Mouse (Mus musculus) stomach, embryonic 15.5 days (tissue): ENCODE results near the gene Celf2. TPM values are rescaled to one million over a fixed set of nuclear protein-coding genes. Genes with fewer than 3 reads are reported as not detected.

Experiments
- ATAC-seq: fragments of 200-750 bp; cut with Nextera tagmentation; 2 replicates; pipeline ENCODE4 v1.8.0; 2017; ENCODE audit warnings: low read depth, moderate number of reproducible peaks, moderate TSS enrichment; ENCODE audit not compliant: insufficient read depth, low FRiP score
- H3K27ac ChIP-seq: fragments of 300-500 bp; sonication (generic); 2 replicates; pipeline ENCODE4 v1.5.1; 2015; ENCODE audit warnings: mild to moderate bottlenecking, inconsistent platforms
- H3K27me3 ChIP-seq: fragments of 300-500 bp; sonication (generic); replicated peaks from 2 replicates; pipeline ENCODE4 v1.6.1; 2015; ENCODE audit warnings: inconsistent platforms
- H3K36me3 ChIP-seq: fragments of 300-500 bp; sonication (generic); 2 replicates; pipeline ENCODE4 v1.6.1; 2015; ENCODE audit warnings: inconsistent platforms
- H3K4me1 ChIP-seq: fragments of 300-500 bp; sonication (generic); 2 replicates; pipeline ENCODE4 v1.6.1; 2015; ENCODE audit warnings: inconsistent platforms
- H3K4me2 ChIP-seq: fragments of 300-500 bp; sonication (generic); 2 replicates; pipeline ENCODE4 v1.6.1; 2015; ENCODE audit warnings: mild to moderate bottlenecking, inconsistent platforms
- H3K4me3 ChIP-seq: fragments of 300-500 bp; sonication (generic); replicated peaks from 2 replicates; pipeline ENCODE4 v1.5.1; 2015; ENCODE audit warnings: inconsistent platforms
- H3K9ac ChIP-seq: fragments of 300-500 bp; sonication (generic); 2 replicates; pipeline ENCODE4 v1.6.1; 2015; ENCODE audit warnings: inconsistent platforms
- H3K9me3 ChIP-seq: fragments of 300-500 bp; sonication (generic); 2 replicates; pipeline ENCODE4 v1.6.1; 2016; ENCODE audit warnings: inconsistent platforms
- WGBS: fragments of 180-500 bp; shearing (Covaris S2); methylation state at CpG from one replicate; pipeline ENCODE4 v1.1.7; 2015; 5-methylcytosine and 5-hydroxymethylcytosine counted together
- polyA plus RNA-seq: library from polyadenylated mRNA; unstranded; fragments of >200 nt; fragmentation: Nextera tagmentation; extraction: Ambion mirVana; gene quantifications from 2 replicates; pipeline ENCODE4 v1.2.1, GENCODE M21; 2015

The Celf2 gene
- polyA plus RNA-seq, 1 experiment from 2014 or later, result 55.9 TPM

DNA sequence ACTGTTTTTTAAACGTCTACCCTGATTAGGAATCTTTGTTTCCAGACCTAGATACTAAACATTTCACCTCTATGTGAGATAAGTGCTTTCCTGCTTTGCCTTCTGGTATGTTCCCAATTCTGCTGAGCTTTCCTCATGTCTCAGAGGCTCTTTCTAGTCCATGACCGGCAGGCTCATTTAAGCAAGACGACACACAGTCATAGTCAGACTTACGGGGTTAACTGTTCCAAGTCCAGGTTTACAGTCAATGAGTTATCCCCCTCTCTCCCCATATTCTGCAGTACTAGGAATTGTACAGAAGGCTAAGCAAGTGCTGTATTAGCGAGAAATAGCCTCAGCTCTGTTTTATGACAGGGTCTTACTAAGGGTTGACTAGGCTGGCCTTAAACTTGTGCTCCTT lies 936.4 kb downstream of the Celf2 start:
- Histone ChIP-seq H3K4me1 (no peaks in the 10 kb centered on the region), H3K36me3 (no peaks in the 10 kb centered on the region), H3K4me2 (no peak overlapping the region), H3K27ac (no peak overlapping the region), H3K9me3 (no peaks in the 10 kb centered on the region), H3K9ac (no peak overlapping the region), H3K4me3 (no peak overlapping the region), H3K27me3 (no peaks in the 10 kb centered on the region)
- WGBS, result 79% methylated on average over 5 of the region's 5 CpGs
- ATAC-seq, result no peak

DNA sequence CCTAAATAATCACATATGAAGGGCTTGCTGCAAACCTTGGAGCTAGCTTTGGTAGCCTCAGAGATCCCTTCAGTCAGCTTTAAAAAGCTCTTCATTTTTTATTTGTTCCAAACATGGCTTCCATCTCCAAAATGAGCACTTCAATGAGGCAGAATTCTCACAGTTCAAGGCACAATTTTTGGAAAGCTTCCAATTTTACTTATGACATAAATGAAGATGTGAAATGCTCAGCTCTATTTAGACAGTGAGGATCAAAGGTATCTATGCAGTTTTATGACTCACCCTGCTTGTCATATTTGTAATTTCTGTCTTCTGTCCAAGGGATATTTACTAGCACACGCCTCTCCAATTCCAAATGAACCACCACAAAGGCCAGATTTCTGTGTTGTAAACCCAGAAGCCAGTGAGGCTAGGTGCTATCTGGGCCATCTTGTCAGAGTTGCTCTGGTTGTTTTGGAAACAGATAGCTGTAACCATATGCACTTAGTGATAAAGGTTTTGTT lies 940.3 kb downstream of the Celf2 start:
- Histone ChIP-seq H3K4me2 (no peak overlapping the region), H3K27ac (no peak overlapping the region), H3K36me3 (no peaks in the 10 kb centered on the region), H3K4me1 (no peaks in the 10 kb centered on the region), H3K9ac (no peak overlapping the region), H3K9me3 (no peaks in the 10 kb centered on the region), H3K27me3 (no peaks in the 10 kb centered on the region), H3K4me3 (no peak overlapping the region)
- ATAC-seq, result no peak
- WGBS, result 83% methylated on average over 1 of the region's 1 CpGs

DNA sequence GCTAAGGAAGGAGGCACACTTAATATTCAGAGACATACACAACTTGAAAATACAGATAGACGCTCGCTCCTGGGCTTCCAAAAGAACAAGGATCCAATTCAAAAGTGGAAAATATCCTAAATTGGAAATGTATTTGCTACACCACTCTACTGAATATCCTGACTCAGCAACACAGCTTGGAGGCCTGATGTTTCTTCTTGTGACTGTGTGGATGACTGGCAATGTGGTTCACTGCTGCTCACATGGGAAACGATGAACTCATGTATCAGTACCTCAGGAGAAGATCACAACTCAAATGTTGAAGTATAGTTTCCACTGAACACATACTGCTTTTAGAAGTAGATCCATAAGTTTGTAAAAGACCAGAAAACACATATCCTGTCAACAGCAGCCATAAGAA lies 944.2 kb downstream of the Celf2 start:
- H3K4me1 ChIP-seq, result no peaks in the 10 kb centered on the region

DNA sequence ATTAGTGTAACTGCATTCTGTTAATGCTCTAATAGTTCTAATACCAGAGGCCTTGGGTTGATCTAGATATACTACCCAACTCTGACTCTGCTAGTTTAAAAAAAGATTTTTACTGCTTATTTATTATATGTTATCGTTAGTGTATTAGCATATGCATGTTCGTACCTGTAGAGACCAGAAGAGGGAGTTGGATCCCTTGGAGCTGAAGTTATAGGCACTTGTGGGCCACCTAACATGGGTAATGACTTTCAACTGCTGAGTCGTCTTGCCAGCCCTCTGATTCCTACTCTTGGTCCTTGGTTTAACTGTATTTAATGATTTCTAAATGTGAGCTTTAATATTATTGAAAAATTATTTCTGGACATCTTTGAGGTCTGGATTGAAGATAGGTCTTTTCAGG lies 948.0 kb downstream of the Celf2 start:
- H3K27me3 ChIP-seq, result no peaks in the 10 kb centered on the region
- WGBS, result 87% methylated on average over 3 of the region's 3 CpGs
- H3K4me2 ChIP-seq, result no peak overlapping the region
- no peak overlapping the region for H3K4me3 ChIP-seq
- H3K27ac ChIP-seq, result no peak overlapping the region
- H3K4me1 ChIP-seq, result no peaks in the 10 kb centered on the region
- no peaks in the 10 kb centered on the region for H3K9me3 ChIP-seq
- no peak overlapping the region for H3K9ac ChIP-seq
- no peaks in the 10 kb centered on the region for H3K36me3 ChIP-seq
- ATAC-seq, result no peak

More for the DNA sequence above, 944.2 kb downstream of the Celf2 start:
- Histone ChIP-seq H3K4me3 (no peak overlapping the region), H3K27ac (no peak overlapping the region), H3K36me3 (no peaks in the 10 kb centered on the region), H3K9ac (no peak overlapping the region), H3K4me2 (no peak overlapping the region), H3K27me3 (no peaks in the 10 kb centered on the region), H3K9me3 (no peaks in the 10 kb centered on the region)
- no peak for ATAC-seq
- WGBS, result 86% methylated on average over 3 of the region's 3 CpGs

DNA sequence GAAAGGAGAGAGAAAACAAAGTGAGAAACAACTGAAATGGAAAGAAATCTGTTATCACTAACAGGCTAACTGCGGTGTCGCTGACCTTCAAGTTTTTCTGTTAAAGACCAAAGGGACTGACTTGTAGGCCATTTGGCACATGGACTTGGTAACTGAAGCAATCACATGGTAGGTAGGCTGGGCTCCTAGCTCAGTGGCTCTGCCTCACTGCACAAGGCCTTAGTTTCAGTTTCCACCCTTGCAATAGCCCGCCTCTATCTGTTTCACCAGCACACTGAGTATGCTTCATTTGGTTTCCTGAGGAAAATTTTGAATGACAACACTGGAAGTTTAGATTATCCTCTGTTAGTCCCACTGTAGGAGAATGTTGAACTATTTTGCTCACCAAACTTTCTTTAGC lies 948.6 kb downstream of the Celf2 start:
- 94% methylated on average over 3 of the region's 3 CpGs for WGBS

DNA sequence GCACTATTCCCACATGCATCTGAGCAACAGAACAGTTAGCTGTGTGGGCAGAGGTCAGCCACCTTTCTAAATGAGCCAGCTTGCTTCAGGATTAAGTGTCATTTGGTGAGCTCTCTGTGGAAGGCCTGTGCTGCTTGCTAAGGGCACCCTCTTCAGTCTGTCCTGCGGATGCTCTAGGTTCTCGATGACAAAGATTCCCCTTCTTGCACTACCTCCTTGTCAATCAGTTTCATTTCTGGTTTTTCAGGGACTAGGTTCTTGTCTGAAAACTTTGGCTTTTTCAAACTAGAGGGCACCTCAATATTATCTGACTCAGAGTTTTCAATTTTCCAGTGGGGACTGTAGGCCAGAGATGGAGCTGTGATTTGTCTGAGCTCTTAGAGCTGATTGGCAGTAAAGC lies 949.8 kb downstream of the Celf2 start:
- no peak overlapping the region for H3K27ac ChIP-seq
- no peaks in the 10 kb centered on the region for H3K4me1 ChIP-seq
- no peak for ATAC-seq
- no peaks in the 10 kb centered on the region for H3K27me3 ChIP-seq
- H3K4me2 ChIP-seq, result no peak overlapping the region
- no peak overlapping the region for H3K9ac ChIP-seq
- WGBS, result 94% methylated on average over 2 of the region's 2 CpGs
- H3K36me3 ChIP-seq, result no peaks in the 10 kb centered on the region
- H3K9me3 ChIP-seq, result no peaks in the 10 kb centered on the region
- no peak overlapping the region for H3K4me3 ChIP-seq

More for the DNA sequence above, 948.6 kb downstream of the Celf2 start:
- H3K36me3 ChIP-seq, result no peaks in the 10 kb centered on the region
- H3K9ac ChIP-seq, result no peak overlapping the region
- no peak overlapping the region for H3K4me3 ChIP-seq
- no peak overlapping the region for H3K4me2 ChIP-seq
- ATAC-seq, result no peak
- H3K9me3 ChIP-seq, result no peaks in the 10 kb centered on the region
- no peak overlapping the region for H3K27ac ChIP-seq
- H3K4me1 ChIP-seq, result no peaks in the 10 kb centered on the region
- H3K27me3 ChIP-seq, result no peaks in the 10 kb centered on the region

DNA sequence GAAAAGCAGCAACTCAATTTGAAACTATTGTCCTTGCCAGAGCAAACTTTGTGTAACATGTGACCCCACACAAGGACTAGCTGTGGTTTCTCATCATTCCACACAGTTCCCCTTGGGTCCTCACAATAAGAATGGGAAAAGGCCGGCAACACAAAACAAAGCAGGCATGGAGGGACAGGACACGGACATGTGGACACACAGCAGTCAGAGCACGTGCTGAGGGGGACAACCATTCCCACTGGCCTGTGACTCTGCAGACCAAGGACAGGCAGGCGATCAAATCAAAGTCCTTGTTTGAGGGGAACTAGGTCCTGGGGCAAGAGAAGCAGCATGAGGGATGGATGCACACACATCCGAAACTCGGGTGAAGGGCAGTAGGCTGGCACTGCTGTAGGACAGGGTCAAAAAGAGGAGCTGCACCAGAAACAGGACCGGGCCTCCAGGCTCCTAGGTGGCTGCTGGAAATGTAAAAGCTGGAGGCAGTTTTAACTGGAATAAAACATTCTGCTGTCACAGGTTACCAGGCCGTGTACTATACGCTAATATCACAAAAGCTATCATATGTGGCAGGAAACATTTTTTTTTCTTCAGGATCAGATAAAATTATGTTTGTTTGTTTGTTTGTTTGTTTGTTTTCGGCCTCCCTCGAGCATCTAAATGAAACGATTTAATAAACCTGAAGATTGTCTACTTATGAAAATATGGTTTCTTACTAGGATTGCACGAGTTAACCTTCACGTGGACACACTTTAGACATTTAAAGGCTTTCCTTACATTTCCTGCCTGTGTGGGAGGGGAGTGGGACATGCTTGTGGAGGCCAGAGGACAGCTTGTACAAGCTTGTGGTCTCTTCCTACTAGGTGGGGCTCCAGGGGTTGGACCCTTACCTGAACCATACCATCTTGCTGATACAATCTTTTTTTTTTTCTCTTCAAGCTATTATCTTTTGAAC lies 950.8 kb downstream of the Celf2 start:
- 85% methylated on average over 14 of the region's 14 CpGs for WGBS
- no peaks in the 10 kb centered on the region for H3K36me3 ChIP-seq
- no peaks in the 10 kb centered on the region for H3K4me1 ChIP-seq
- H3K27me3 ChIP-seq, result no peaks in the 10 kb centered on the region
- H3K4me3 ChIP-seq, result no peak overlapping the region
- H3K9me3 ChIP-seq, result no peaks in the 10 kb centered on the region
- no peak overlapping the region for H3K9ac ChIP-seq
- H3K4me2 ChIP-seq, result no peak overlapping the region
- ATAC-seq, result no peak
- no peak overlapping the region for H3K27ac ChIP-seq

DNA sequence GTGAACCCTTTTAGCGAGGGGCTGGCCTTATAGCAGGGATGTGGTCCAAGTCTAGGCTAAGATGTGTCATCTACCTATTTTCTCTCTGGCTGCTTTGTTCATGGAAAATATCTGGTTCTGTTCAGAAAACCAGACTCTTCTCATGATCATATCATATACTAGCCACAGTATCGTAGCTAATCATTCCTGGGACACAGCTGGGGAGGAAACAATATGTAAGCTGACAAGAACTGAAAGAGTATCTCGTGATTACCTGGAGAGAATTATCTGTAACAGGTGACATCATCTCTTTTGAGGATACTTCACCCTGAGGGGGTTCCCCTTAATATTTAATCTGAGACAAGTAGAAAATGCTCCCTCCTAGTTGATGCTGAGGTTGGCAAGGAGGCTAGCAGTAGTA lies 951.6 kb downstream of the Celf2 start:
- H3K4me2 ChIP-seq, result no peak overlapping the region
- H3K4me3 ChIP-seq, result no peak overlapping the region
- H3K9me3 ChIP-seq, result no peaks in the 10 kb centered on the region
- H3K27ac ChIP-seq, result no peak overlapping the region
- no peak for ATAC-seq
- no peak overlapping the region for H3K9ac ChIP-seq
- no peaks in the 10 kb centered on the region for H3K4me1 ChIP-seq
- H3K36me3 ChIP-seq, result no peaks in the 10 kb centered on the region
- no peaks in the 10 kb centered on the region for H3K27me3 ChIP-seq
- 66% methylated on average over 3 of the region's 3 CpGs for WGBS

DNA sequence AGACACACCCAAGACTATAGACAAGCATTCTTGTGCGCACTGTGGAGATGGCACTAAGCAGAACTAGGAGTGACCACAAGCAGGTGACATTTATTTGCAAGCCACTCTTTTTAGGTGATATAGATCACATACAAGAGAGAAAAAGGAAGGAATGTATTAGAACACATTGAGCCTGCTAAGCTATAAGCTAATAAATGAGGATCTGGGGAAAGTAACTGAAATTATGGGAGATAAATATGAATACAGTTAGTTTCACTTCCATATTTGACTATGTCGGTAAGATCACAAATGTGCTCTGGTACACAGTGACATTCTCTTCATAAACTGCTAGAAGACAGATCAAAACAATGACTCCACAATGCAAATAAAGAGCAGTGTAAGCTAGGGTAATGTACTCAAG lies 952.5 kb downstream of the Celf2 start:
- H3K4me1 ChIP-seq, result no peaks in the 10 kb centered on the region
- no peaks in the 10 kb centered on the region for H3K27me3 ChIP-seq
- no peaks in the 10 kb centered on the region for H3K9me3 ChIP-seq
- H3K9ac ChIP-seq, result no peak overlapping the region
- H3K4me3 ChIP-seq, result no peak overlapping the region
- no peak for ATAC-seq
- H3K27ac ChIP-seq, result no peak overlapping the region
- H3K36me3 ChIP-seq, result no peaks in the 10 kb centered on the region
- WGBS, result 84% methylated on average over 2 of the region's 2 CpGs
- H3K4me2 ChIP-seq, result no peak overlapping the region

DNA sequence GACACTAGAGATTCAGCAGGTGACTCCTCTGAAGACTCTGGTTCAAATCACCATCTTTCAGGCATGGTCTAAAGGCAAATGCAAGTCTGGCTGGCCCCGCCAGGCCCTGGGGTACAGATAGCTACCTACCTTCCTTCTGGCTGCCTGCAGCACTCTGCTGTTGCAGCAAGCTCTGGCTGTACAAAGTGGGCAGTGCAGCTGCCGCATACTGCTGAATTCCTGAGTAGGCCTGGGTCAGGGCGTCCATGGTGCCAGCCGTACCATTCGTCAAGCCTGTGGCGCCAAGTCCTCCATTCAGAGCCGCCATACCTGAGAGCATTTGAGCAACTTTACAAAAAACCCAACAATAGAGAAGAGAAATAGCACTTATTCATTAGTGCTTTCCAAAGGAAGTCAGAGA lies 955.7 kb downstream of the Celf2 start:
- WGBS, result 84% methylated on average over 7 of the region's 7 CpGs
- ATAC-seq, result no peak
- H3K9ac ChIP-seq, result no peak overlapping the region

DNA sequence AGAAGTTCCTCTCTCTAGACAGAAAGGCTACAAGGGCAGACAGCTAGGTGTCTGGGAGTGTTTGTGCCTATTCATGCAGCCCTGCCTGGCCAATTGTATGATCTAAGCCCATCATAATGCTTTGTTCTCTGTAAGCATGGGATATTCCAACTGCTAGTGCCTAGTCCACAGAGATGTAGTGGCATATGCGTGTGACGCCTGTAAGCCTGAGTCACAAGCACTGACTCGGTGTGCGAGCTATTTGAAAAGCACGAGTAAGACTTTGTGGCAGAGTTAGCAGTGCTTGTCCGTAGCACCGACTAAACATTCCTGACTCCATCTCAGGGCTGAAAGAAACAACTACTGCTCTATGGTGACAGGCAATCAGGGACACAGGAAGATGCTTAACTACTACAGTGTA lies 960.1 kb downstream of the Celf2 start:
- H3K36me3 ChIP-seq, result no peaks in the 10 kb centered on the region
- H3K4me3 ChIP-seq, result no peak overlapping the region
- no peaks in the 10 kb centered on the region for H3K4me1 ChIP-seq
- H3K9ac ChIP-seq, result no peak overlapping the region
- no peaks in the 10 kb centered on the region for H3K9me3 ChIP-seq
- ATAC-seq, result no peak
- H3K27ac ChIP-seq, result no peak overlapping the region
- no peaks in the 10 kb centered on the region for H3K27me3 ChIP-seq
- whole genome bisulfite sequencing, result 91% methylated on average over 7 of the region's 7 CpGs
- H3K4me2 ChIP-seq, result no peak overlapping the region

More for the DNA sequence above, 955.7 kb downstream of the Celf2 start:
- Histone ChIP-seq H3K9me3 (no peaks in the 10 kb centered on the region), H3K36me3 (no peaks in the 10 kb centered on the region), H3K27me3 (no peaks in the 10 kb centered on the region), H3K4me2 (no peak overlapping the region), H3K4me3 (no peak overlapping the region), H3K4me1 (no peaks in the 10 kb centered on the region), H3K27ac (no peak overlapping the region)

DNA sequence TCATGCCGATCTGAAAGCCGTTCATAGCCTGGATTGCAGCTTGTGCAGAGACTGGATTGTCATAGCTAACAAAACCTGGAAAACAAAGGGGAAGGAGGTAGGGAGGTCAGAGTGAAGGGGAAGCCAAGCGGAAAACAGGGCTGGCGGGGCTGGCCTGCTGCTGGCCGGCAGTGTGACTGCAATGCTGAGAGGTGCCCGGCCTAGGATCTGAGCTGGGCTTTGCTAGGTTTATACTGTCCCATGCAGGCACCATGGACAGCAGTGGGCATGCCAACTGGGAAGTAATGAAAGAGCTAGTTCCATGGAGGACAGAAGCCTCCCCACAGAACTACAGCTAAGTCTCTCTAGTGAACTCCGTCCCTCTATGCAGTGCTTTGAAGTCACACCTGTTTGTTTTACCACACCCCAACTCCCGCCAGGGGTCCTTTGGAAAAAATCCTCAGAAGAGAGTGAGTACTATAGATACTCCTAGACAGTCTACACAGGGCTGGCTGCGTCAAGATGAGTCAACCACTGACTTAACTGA lies 962.2 kb downstream of the Celf2 start:
- Histone ChIP-seq H3K4me2 (no peak overlapping the region), H3K4me3 (no peak overlapping the region), H3K36me3 (no peaks in the 10 kb centered on the region), H3K27ac (no peak overlapping the region), H3K9me3 (no peaks in the 10 kb centered on the region), H3K9ac (no peak overlapping the region), H3K27me3 (no peaks in the 10 kb centered on the region), H3K4me1 (no peaks in the 10 kb centered on the region)
- 59% methylated on average over 9 of the region's 9 CpGs for WGBS
- ATAC-seq, result no peak; the same call in 1 of the 2 replicates
